Mouse (Mus musculus) gastrocnemius, adult 8-10 months (tissue): Measurements from ENCODE around the gene Hist1h2ad. TPM values are rescaled to one million over a fixed set of nuclear protein-coding genes. Genes with fewer than 3 reads are reported as not detected.
A peak's percentile ranks its signal among the peaks of the same experiment; 100 is the strongest.
"Not testable (repeated sequence)": the region's sequence is repeated elsewhere in the genome, so short reads cannot be mapped to it uniquely, and the experiment has no call there.

Source experiments
- DNase-seq, 2 experiments: peaks; one replicate each; pipeline ENCODE4 v3.0.0; 2022; ENCODE audit warnings: low spot score in 2 of 2
- total RNA-seq, 4 experiments: library from RNA; stranded (reverse); gene quantifications; 2 replicates each; pipeline ENCODE4 v1.2.4; 2022

Gene Hist1h2ad
- total RNA-seq, 4 experiments from 2014 or later, result 2.2 TPM; not detected in 3

- no peak for DNase-seq
Observed at GRCm38 (mm10) chr13:23541497-23541896, 32.7 kb upstream of the Hist1h2ad start.

GRCm38 (mm10) chr13:23542225-23542980 is 31.8 kb upstream of the Hist1h2ad start:
- not testable (repeated sequence) for DNase-seq

GRCm38 (mm10) chr13:23542999-23543607 is 31.1 kb upstream of the Hist1h2ad start, which contains the start of gene Hist1h2bh:
Gene Hist1h2bh (minus strand): TSS chr13:23543392.
- peak in 1 of 2 experiments; percentile 37 for DNase-seq

GRCm38 (mm10) chr13:23543965-23544786 is 30.0 kb upstream of the Hist1h2ad start, which contains the start of gene Hist1h3f:
Gene Hist1h3f (plus strand): TSS chr13:23544052.
- DNase-seq, result peak; percentile 26 to 44

- DNase-seq, result not testable (repeated sequence)
Observed at GRCm38 (mm10) chr13:23544787-23545120, 29.4 kb upstream of the Hist1h2ad start.

GRCm38 (mm10) chr13:23546694-23547093 is 27.5 kb upstream of the Hist1h2ad start:
- DNase-seq, result no peak

GRCm38 (mm10) chr13:23550761-23551145 is 23.4 kb upstream of the Hist1h2ad start:
- DNase-seq, result no peak

GRCm38 (mm10) chr13:23551146-23551834 is 22.9 kb upstream of the Hist1h2ad start, which contains the start of gene Hist1h4f:
Gene Hist1h4f (minus strand): TSS chr13:23551648.
- DNase-seq, result peak in 1 of 2 experiments; percentile 52

GRCm38 (mm10) chr13:23551931-23552914 is 22.0 kb upstream of the Hist1h2ad start:
- no peak for DNase-seq

GRCm38 (mm10) chr13:23552962-23553361 is 21.2 kb upstream of the Hist1h2ad start, which contains the start of gene Hist1h1d:
Gene Hist1h1d (plus strand): TSS chr13:23553262.
- no peak for DNase-seq

- no peak for DNase-seq
Observed at GRCm38 (mm10) chr13:23554393-23554792, 19.8 kb upstream of the Hist1h2ad start.

- DNase-seq, result peak in 1 of 2 experiments; percentile 43
Observed at GRCm38 (mm10) chr13:23554925-23555838, 19.0 kb upstream of the Hist1h2ad start.

GRCm38 (mm10) chr13:23555839-23556416 is 18.3 kb upstream of the Hist1h2ad start:
- DNase-seq, result no peak

GRCm38 (mm10) chr13:23556906-23557305 is 17.3 kb upstream of the Hist1h2ad start:
- DNase-seq, result no peak

- DNase-seq, result not testable (repeated sequence)
Observed at GRCm38 (mm10) chr13:23560699-23561098, 13.5 kb upstream of the Hist1h2ad start.

GRCm38 (mm10) chr13:23561531-23561882 is 12.7 kb upstream of the Hist1h2ad start:
- DNase-seq, result not testable (repeated sequence)

GRCm38 (mm10) chr13:23561883-23562659 is 12.1 kb upstream of the Hist1h2ad start, which contains the start of gene Hist1h3e:
Gene Hist1h3e (minus strand): TSS chr13:23562369.
- DNase-seq, result peak; percentile 84 to 88
